Mouse (Mus musculus) embryo, embryonic 10 days (tissue): ENCODE results near the gene Vamp2.

Experiments
- DNase-seq: peaks from one replicate; pipeline ENCODE4 v3.0.0-alpha.2; 2015; ENCODE audit warnings: low spot score

Vamp2 gene

GRCm38 (mm10) chr11:69133923-69134621 is 45.8 kb downstream of the Vamp2 start:
- DNase-seq, result peak; percentile 65

GRCm38 (mm10) chr11:69134622-69134968 is 46.3 kb downstream of the Vamp2 start:
- peak; percentile 17 for DNase-seq

- DNase-seq, result no peak
Measured at GRCm38 (mm10) chr11:69135361-69135760, 47.1 kb downstream of the Vamp2 start.
